Mouse (Mus musculus) erythroblast, adult 5-6 weeks (primary cell): ENCODE data around the gene Epha8. TPM values are rescaled to one million over a fixed set of nuclear protein-coding genes. Genes with fewer than 3 reads are reported as not detected.

Experiments used
- total RNA-seq, 2 experiments: library from RNA; stranded (forward) in 1 of 2; stranded (reverse) in 1 of 2; fragments of 150-400 nt in 1 of 2; fragments of 200-764, 138-1000 nt in 1 of 2; gene quantifications; 2 replicates each; pipeline versions ENCODE4 v1.2.3 to v1.2.4; 2015 to 2017; ENCODE audit warnings: low replicate concordance in 2 of 2

Epha8 gene
- total RNA-seq, 2 experiments from 2014 or later = not detected

Other genes with a start within 250 kb of the Epha8 start
- gene Ephb2, start 120.8 kb downstream of the Epha8 start, total RNA-seq (2015; ENCODE audit: low replicate concordance) = not detected in 2 replicates
- 0.09 and 1.4 TPM in 2 replicates for gene Ephb2, start 120.8 kb downstream of the Epha8 start, total RNA-seq (2017; ENCODE audit: low replicate concordance)
- gene C1qb, start 70.6 kb downstream of the Epha8 start, total RNA-seq (2015; ENCODE audit: low replicate concordance) = 65.4 and 84.5 TPM in 2 replicates
- gene C1qb, start 70.6 kb downstream of the Epha8 start, total RNA-seq (2017; ENCODE audit: low replicate concordance) = 20.3 and 29.7 TPM in 2 replicates
- gene C1qc, start 63.8 kb downstream of the Epha8 start, total RNA-seq (2015; ENCODE audit: low replicate concordance) = 27.1 and 31.3 TPM in 2 replicates
- gene C1qc, start 63.8 kb downstream of the Epha8 start, total RNA-seq (2017; ENCODE audit: low replicate concordance) = 26.6 and 32.5 TPM in 2 replicates
- 30.1 and 40.9 TPM in 2 replicates for gene C1qa, start 58.0 kb downstream of the Epha8 start, total RNA-seq (2015; ENCODE audit: low replicate concordance)
- 34.8 and 35.7 TPM in 2 replicates for gene C1qa, start 58.0 kb downstream of the Epha8 start, total RNA-seq (2017; ENCODE audit: low replicate concordance)
- 0.42 and 0.58 TPM in 2 replicates for gene Zbtb40, start 92.0 kb upstream of the Epha8 start, total RNA-seq (2015; ENCODE audit: low replicate concordance)
- gene Zbtb40, start 92.0 kb upstream of the Epha8 start, total RNA-seq (2017; ENCODE audit: low replicate concordance) = 2.9 and 4.4 TPM in 2 replicates